Mouse (Mus musculus) kidney, postnatal 14 days (tissue): ENCODE measurements around the gene Cblc.
"Not testable (repeated sequence)": the region's sequence is repeated elsewhere in the genome, so short reads cannot be mapped to it uniquely, and the experiment has no call there.

Experiments used
- DNase-seq: peaks from one replicate; pipeline ENCODE4 v3.0.0; 2022; ENCODE audit warnings: mixed read lengths

Cblc gene

GRCm38 (mm10) chr7:19818440-19818839 lies 21.8 kb upstream of the Cblc start:
- DNase-seq: no peak

- DNase-seq: peak; percentile 65
Observed at GRCm38 (mm10) chr7:19817382-19818105, 20.9 kb upstream of the Cblc start.

GRCm38 (mm10) chr7:19816224-19816771 lies 19.7 kb upstream of the Cblc start:
- peak; percentile 92 for DNase-seq

- DNase-seq: no peak
Observed at GRCm38 (mm10) chr7:19815296-19816223, 19.0 kb upstream of the Cblc start.

- no peak for DNase-seq
Observed at GRCm38 (mm10) chr7:19813579-19814122, 17.0 kb upstream of the Cblc start.

GRCm38 (mm10) chr7:19813161-19813560 lies 16.6 kb upstream of the Cblc start:
- no peak for DNase-seq

- DNase-seq: peak; percentile 75
Observed at GRCm38 (mm10) chr7:19811114-19811513, 14.5 kb upstream of the Cblc start.

- peak; percentile 36 for DNase-seq
Observed at GRCm38 (mm10) chr7:19809369-19809768, 12.8 kb upstream of the Cblc start.

GRCm38 (mm10) chr7:19806356-19806969 lies 9.9 kb upstream of the Cblc start:
- DNase-seq: no peak

GRCm38 (mm10) chr7:19802995-19803394 lies 6.4 kb upstream of the Cblc start:
- DNase-seq: peak; percentile 75

GRCm38 (mm10) chr7:19800764-19801163 lies 4.2 kb upstream of the Cblc start:
- peak; percentile 76 for DNase-seq

GRCm38 (mm10) chr7:19796254-19796653 lies 355 bp downstream of the Cblc start:
- no peak for DNase-seq

- DNase-seq: no peak
Observed at GRCm38 (mm10) chr7:19795236-19795635, 1.4 kb downstream of the Cblc start.

GRCm38 (mm10) chr7:19792701-19793630 lies 3.6 kb downstream of the Cblc start:
- DNase-seq: peak; percentile 50

- DNase-seq: not testable (repeated sequence)
Observed at GRCm38 (mm10) chr7:19791504-19791903, 5.1 kb downstream of the Cblc start.

GRCm38 (mm10) chr7:19789904-19790347 lies 6.7 kb downstream of the Cblc start:
- DNase-seq: peak; percentile 89

- no peak for DNase-seq
Observed at GRCm38 (mm10) chr7:19785874-19786458, 10.6 kb downstream of the Cblc start.

GRCm38 (mm10) chr7:19784764-19785535 lies 11.7 kb downstream of the Cblc start:
- DNase-seq: no peak

GRCm38 (mm10) chr7:19783630-19784029 lies 13.0 kb downstream of the Cblc start:
- DNase-seq: peak; percentile 44

GRCm38 (mm10) chr7:19782645-19783044 lies 14.0 kb downstream of the Cblc start:
- peak; percentile 60 for DNase-seq
